Mouse (Mus musculus): Measurements from ENCODE around the gene Dnajc4. TPM values are rescaled to one million over a fixed set of nuclear protein-coding genes. Genes with fewer than 3 reads are reported as not detected.
A peak's percentile ranks its signal among the peaks of the same experiment; 100 is the strongest.
"Not testable (repeated sequence)": the region's sequence is repeated elsewhere in the genome, so short reads cannot be mapped to it uniquely, and the experiment has no call there.

Gene Dnajc4
- polyA plus RNA-seq, 1 experiment from 2014 or later = 23.3 TPM

DNA sequence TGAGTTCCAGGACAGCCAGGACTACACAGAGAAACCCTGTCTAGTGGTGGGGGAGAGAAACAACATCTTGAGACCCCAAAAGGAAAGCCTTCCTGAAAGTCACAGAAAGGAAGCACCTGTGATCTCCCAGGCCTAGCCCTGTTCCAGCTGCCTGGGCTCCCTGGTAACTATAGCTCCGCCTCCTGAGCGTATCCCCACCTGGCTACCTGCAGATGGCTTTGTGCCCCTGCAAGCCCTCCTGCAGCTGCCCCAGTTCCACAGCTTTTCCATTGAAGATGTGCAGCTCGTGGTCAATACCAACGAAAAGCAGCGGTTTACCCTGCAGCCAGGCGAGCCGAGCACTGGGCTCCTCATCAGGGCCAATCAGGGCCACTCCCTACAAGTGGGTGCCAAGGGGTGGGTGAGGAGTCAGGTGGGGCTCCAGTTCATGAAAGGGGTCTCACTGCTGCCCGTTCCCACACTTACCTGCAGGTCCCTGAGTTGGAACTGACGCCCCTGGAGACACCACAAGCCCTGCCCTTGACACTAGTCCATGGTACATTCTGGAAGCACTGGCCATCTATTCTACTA is 5.4 kb upstream of the Dnajc4 start:
- no peak overlapping the region for H3K27ac ChIP-seq (ENCODE audit: low read length)
- H3K9me3 ChIP-seq (ENCODE audit: control insufficient read depth, low read length) = no peaks in the 10 kb centered on the region
- H3K36me3 ChIP-seq (ENCODE audit: control insufficient read depth, insufficient read depth) = peaks cover 7% of the 10 kb centered on the region; the same call in 1 of the 2 replicates
- H3K4me2 ChIP-seq (ENCODE audit: low read length) = no peak overlapping the region
- H3K4me3 ChIP-seq (replicated peaks; ENCODE audit: low read length) = no peak overlapping the region
- H3K9ac ChIP-seq (replicated peaks; ENCODE audit: low read depth, low read length) = no peak overlapping the region
- no peak for ATAC-seq
- WGBS = 84% methylated on average over 9 of the region's 9 CpGs
- H3K4me1 ChIP-seq (replicated peaks; ENCODE audit: control insufficient read depth, insufficient read depth, low read length) = peaks cover 29% of the 10 kb centered on the region
- no peaks in the 10 kb centered on the region for H3K27me3 ChIP-seq (replicated peaks; ENCODE audit: control insufficient read depth, insufficient read depth, low read length)

DNA sequence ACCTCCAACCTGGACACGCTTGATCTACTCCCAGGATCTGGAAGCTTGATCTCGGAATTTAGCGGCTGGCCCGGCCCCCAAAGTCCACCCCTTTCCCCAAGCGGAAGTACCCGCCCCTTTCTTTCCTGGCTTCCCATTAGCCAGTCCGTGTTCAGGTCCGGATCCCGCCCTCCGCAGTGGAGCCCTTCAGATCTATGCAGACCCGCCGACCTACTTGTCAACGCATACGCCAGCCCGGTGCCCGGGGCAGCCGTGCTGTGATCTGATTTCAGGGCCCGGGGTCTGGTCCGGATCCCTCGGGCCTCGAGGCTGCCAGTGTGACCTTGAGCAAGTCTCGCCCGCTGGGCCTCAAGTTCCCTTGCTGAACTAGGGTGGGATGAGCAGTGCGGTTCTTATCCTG is 3.6 kb upstream of the Dnajc4 start, which contains the start of the genes Nudt22 and Trpt1:
Gene Nudt22, minus strand, starts transcription at position 112 of the 400 bp plus-strand sequence.
Gene Trpt1, plus strand, starts transcription at position 126 of the 400 bp plus-strand sequence.
- peak; percentile 70 for ATAC-seq
- Histone ChIP-seq H3K9ac (replicated peaks; ENCODE audit: low read depth, low read length) (peak within 1 kb of the TSS; percentile 81), H3K9me3 (ENCODE audit: control insufficient read depth, low read length) (no peaks in the 10 kb centered on the region), H3K27me3 (replicated peaks; ENCODE audit: control insufficient read depth, insufficient read depth, low read length) (no peaks in the 10 kb centered on the region), H3K4me1 (replicated peaks; ENCODE audit: control insufficient read depth, insufficient read depth, low read length) (peaks cover 37% of the 10 kb centered on the region), H3K4me2 (ENCODE audit: low read length) (peak within 1 kb of the TSS; percentile 96), H3K4me3 (replicated peaks; ENCODE audit: low read length) (peak within 1 kb of the TSS; percentile 85), H3K36me3 (ENCODE audit: control insufficient read depth, insufficient read depth) (peaks cover 7% of the 10 kb centered on the region; the same call in 1 of the 2 replicates), H3K27ac (ENCODE audit: low read length) (peak within 1 kb of the TSS; percentile 47; the same call in 1 of the 2 replicates)
- under 1% methylated on average over 24 of the region's 24 CpGs for WGBS

DNA sequence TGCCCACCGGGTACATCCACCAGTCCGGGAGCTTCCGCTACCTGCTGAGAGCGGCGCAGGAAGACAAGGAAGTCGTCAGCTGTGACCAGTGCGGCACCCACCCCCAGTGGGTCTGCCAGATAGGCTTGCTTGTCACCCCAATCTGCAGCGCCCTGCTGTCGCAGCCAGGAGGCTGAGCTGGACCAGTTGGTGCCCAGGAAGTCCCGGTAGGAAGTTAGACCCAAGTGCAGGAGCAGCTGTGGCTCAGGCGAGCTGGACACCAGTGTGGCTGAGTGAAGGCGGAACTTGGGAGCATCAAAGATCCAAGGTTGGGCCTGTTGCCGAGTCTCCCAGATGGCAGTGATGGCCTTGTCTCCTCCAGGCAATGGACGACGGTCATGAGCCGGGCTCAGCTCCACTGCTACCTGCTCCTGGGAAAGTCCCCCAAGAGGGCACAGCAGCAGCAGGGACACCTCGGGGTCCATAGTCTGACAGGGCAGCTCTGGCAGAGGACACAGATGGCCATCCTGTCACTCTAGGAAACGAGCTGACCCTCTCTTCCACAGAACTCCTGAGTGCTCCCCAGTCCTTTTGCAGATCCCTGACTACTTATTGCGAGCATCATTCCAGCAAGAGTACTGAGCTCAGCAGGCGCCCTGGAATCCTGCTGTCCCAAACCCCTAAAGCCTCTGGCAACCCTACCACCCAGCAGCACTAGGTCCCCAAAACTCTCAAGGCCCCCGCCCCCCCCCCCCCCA is 3.1 kb upstream of the Dnajc4 start:
- Histone ChIP-seq H3K27ac (ENCODE audit: low read length) (no peak overlapping the region), H3K9me3 (ENCODE audit: control insufficient read depth, low read length) (no peaks in the 10 kb centered on the region), H3K27me3 (replicated peaks; ENCODE audit: control insufficient read depth, insufficient read depth, low read length) (no peaks in the 10 kb centered on the region), H3K4me1 (replicated peaks; ENCODE audit: control insufficient read depth, insufficient read depth, low read length) (peaks cover 37% of the 10 kb centered on the region), H3K4me2 (ENCODE audit: low read length) (peak overlapping the region; percentile 96), H3K4me3 (replicated peaks; ENCODE audit: low read length) (peak overlapping the region; percentile 85), H3K36me3 (ENCODE audit: control insufficient read depth, insufficient read depth) (peaks cover 6% of the 10 kb centered on the region; the same call in 1 of the 2 replicates), H3K9ac (replicated peaks; ENCODE audit: low read depth, low read length) (peak overlapping the region; percentile 81)
- 50% methylated on average over 20 of the region's 21 CpGs for WGBS
- ATAC-seq = no peak

DNA sequence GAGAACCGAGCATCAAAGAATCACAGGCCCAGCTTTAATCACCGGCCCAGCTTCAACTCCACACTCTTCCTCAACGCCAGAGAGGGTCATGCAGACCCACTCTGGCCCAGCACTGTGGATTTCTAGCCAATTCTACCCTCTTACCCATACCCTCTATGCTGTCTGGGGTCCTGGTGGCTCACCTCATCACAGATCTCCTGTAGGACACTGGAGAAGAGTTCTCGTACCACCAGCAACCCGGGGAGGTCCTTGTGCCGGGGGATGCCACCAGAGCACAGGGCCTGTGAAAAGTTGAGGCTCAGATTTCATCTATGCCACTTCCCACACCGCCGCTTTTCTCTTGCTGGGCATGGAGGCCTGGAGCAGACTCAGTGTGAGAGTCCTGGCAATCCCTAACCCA is 2.1 kb upstream of the Dnajc4 start:
- H3K9me3 ChIP-seq (ENCODE audit: control insufficient read depth, low read length) = no peaks in the 10 kb centered on the region
- WGBS = 80% methylated on average over 8 of the region's 8 CpGs
- no peak overlapping the region for H3K9ac ChIP-seq (replicated peaks; ENCODE audit: low read depth, low read length)
- no peak overlapping the region for H3K4me3 ChIP-seq (replicated peaks; ENCODE audit: low read length)
- ATAC-seq = no peak
- no peaks in the 10 kb centered on the region for H3K27me3 ChIP-seq (replicated peaks; ENCODE audit: control insufficient read depth, insufficient read depth, low read length)
- H3K4me1 ChIP-seq (replicated peaks; ENCODE audit: control insufficient read depth, insufficient read depth, low read length) = peaks cover 37% of the 10 kb centered on the region
- no peak overlapping the region for H3K27ac ChIP-seq (ENCODE audit: low read length)
- no peak overlapping the region for H3K4me2 ChIP-seq (ENCODE audit: low read length)
- no peaks in the 10 kb centered on the region for H3K36me3 ChIP-seq (ENCODE audit: control insufficient read depth, insufficient read depth)

DNA sequence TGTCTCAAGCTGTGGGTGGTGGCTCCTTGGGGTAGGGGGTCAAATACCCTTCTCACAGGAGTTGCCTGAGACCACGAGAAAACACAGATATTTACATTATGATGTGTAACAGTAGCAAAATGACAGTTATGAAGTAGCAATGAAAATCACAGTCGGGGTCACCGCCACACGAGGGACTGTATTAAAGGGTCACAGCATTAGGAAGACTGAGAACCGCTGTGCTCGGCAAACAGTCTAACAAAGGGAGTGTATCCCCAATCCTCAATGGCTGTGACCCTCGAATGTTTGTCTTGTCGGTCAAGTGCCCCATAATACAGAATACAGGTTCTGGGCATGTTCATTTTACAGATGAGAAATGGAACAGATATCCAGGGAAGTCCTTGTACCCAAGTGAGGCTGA is 1.6 kb upstream of the Dnajc4 start:
- no peak for ATAC-seq
- whole genome bisulfite sequencing = 88% methylated on average over 8 of the region's 8 CpGs
- peaks cover 37% of the 10 kb centered on the region for H3K4me1 ChIP-seq (replicated peaks; ENCODE audit: control insufficient read depth, insufficient read depth, low read length)
- H3K36me3 ChIP-seq (ENCODE audit: control insufficient read depth, insufficient read depth) = no peaks in the 10 kb centered on the region
- H3K4me2 ChIP-seq (ENCODE audit: low read length) = no peak overlapping the region
- H3K27ac ChIP-seq (ENCODE audit: low read length) = no peak overlapping the region
- H3K27me3 ChIP-seq (replicated peaks; ENCODE audit: control insufficient read depth, insufficient read depth, low read length) = no peaks in the 10 kb centered on the region
- H3K9ac ChIP-seq (replicated peaks; ENCODE audit: low read depth, low read length) = no peak overlapping the region
- H3K9me3 ChIP-seq (ENCODE audit: control insufficient read depth, low read length) = no peaks in the 10 kb centered on the region
- H3K4me3 ChIP-seq (replicated peaks; ENCODE audit: low read length) = no peak overlapping the region

DNA sequence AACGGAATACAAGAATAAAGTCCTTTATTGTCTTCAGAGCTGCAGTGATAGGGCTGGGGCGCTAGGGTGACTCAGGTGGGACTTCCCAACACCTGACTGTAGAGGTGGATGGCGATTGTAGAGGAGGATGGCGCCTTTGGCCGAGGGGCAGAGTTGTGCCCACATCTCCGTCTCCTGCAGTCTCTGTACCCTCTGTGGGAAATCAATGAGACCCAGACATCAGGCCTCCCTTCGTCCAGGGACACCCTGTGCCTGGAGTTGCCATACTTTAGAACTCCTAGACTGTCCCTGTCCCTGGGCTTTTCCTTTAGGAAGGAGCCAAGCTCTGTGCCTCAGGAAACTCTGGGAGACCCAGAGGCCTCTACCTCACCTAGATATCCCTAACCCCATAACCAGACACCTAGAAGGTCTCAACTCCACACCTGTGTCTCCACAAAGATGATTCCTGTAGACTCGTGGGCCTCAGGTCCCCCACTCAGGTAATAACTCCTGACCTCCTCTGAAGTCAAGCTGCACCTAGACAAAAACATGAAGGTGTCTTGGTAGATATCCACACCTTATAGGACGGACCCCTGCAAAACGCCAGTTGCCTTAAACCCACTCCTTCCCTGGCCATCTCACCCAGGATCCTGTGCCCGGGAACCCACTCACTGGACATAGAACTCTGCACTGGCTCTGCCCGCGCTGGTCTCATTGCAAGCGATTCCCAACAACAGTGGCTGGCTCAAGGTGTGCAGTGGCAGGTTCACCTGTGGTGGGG is 819 bp upstream of the Dnajc4 start:
- Histone ChIP-seq H3K27ac (ENCODE audit: low read length) (peak overlapping the region; percentile 54; the same call in 1 of the 2 replicates), H3K4me2 (ENCODE audit: low read length) (peak overlapping the region; percentile 85), H3K36me3 (ENCODE audit: control insufficient read depth, insufficient read depth) (no peaks in the 10 kb centered on the region), H3K9ac (replicated peaks; ENCODE audit: low read depth, low read length) (peak overlapping the region; percentile 61), H3K9me3 (ENCODE audit: control insufficient read depth, low read length) (no peaks in the 10 kb centered on the region), H3K27me3 (replicated peaks; ENCODE audit: control insufficient read depth, insufficient read depth, low read length) (no peaks in the 10 kb centered on the region), H3K4me1 (replicated peaks; ENCODE audit: control insufficient read depth, insufficient read depth, low read length) (peaks cover 38% of the 10 kb centered on the region), H3K4me3 (replicated peaks; ENCODE audit: low read length) (peak overlapping the region; percentile 65)
- WGBS = 60% methylated on average over 14 of the region's 14 CpGs
- ATAC-seq = peak; percentile 0; the same call in 1 of the 2 replicates

DNA sequence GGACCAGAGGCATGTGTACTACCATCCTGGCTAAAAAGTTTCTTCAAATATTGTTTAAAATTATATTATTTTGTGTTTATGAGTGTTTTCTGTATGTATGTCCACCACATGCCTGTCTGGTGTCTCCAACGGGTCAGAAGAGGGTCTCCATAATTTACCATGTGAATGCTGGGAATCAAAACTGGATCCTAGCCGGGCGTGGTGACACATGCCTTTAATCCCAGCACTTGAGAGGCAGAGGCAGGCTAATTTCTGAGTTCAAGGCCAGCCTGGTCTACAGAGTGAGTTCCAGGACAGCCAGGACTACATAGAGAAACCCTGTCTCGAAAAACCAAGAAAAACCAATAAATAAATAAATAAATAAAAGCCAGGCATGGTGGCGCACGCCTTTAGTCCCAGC is 1.2 kb downstream of the Dnajc4 start:
- H3K4me3 ChIP-seq (replicated peaks; ENCODE audit: low read length); H3K9ac ChIP-seq (replicated peaks; ENCODE audit: low read depth, low read length); H3K36me3 ChIP-seq (ENCODE audit: control insufficient read depth, insufficient read depth); H3K27me3 ChIP-seq (replicated peaks; ENCODE audit: control insufficient read depth, insufficient read depth, low read length); H3K27ac ChIP-seq (ENCODE audit: low read length); H3K4me2 ChIP-seq (ENCODE audit: low read length); ATAC-seq; H3K9me3 ChIP-seq (ENCODE audit: control insufficient read depth, low read length): not testable (repeated sequence)
- H3K4me1 ChIP-seq (replicated peaks; ENCODE audit: control insufficient read depth, insufficient read depth, low read length) = peaks cover 41% of the 10 kb centered on the region
- WGBS = 91% methylated on average over 6 of the region's 6 CpGs

DNA sequence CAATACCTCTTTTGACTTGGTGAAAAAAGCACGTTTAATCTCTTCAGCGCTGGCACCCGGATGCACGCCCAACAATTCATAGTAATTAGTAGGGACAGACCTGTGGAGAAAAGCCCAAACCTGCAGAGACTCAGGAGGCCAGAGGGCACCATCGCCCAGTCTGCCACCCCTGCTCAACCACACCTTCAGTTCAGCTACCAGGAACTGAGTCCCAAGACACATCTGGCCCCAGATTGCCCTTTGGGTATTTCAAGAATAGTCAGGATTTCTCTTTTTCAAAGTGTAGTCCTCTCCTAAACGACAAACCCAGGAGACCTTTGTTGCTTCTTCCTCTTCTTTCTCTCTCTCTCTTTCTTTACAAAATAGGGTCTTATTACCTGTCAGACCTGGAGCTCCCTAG is 1.7 kb downstream of the Dnajc4 start:
- Histone ChIP-seq H3K36me3 (ENCODE audit: control insufficient read depth, insufficient read depth) (no peaks in the 10 kb centered on the region), H3K4me3 (replicated peaks; ENCODE audit: low read length) (no peak overlapping the region), H3K4me1 (replicated peaks; ENCODE audit: control insufficient read depth, insufficient read depth, low read length) (peaks cover 42% of the 10 kb centered on the region), H3K4me2 (ENCODE audit: low read length) (no peak overlapping the region), H3K27ac (ENCODE audit: low read length) (no peak overlapping the region), H3K9ac (replicated peaks; ENCODE audit: low read depth, low read length) (no peak overlapping the region), H3K9me3 (ENCODE audit: control insufficient read depth, low read length) (no peaks in the 10 kb centered on the region), H3K27me3 (replicated peaks; ENCODE audit: control insufficient read depth, insufficient read depth, low read length) (no peaks in the 10 kb centered on the region)
- 85% methylated on average over 6 of the region's 6 CpGs for WGBS
- ATAC-seq = no peak

DNA sequence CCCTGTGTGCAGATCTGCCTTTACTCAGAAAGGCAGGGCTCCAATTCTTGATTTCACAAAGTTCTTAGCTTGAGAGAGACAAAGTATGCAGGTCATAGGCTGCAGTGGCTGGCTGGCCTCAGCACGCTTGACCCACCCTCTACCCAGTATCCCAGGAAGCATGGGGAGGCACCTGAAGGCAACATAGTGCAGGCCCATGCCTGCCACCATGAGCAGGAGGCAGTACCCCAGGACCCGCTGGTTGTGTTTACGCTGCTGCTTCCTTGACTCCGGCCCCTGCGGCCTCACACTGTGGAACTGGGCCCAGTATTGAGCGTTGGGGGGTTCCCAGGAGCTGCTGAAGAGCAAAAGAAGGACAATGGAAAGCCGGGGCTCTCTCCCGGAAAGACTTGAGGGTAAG is 3.1 kb downstream of the Dnajc4 start:
- H3K27ac ChIP-seq (ENCODE audit: low read length) = no peak overlapping the region
- ATAC-seq = no peak

More for the DNA sequence above, 3.1 kb downstream of the Dnajc4 start:
- no peaks in the 10 kb centered on the region for H3K27me3 ChIP-seq (replicated peaks; ENCODE audit: control insufficient read depth, insufficient read depth, low read length)
- H3K4me3 ChIP-seq (replicated peaks; ENCODE audit: low read length) = no peak overlapping the region
- no peaks in the 10 kb centered on the region for H3K9me3 ChIP-seq (ENCODE audit: control insufficient read depth, low read length)
- H3K4me1 ChIP-seq (replicated peaks; ENCODE audit: control insufficient read depth, insufficient read depth, low read length) = peaks cover 32% of the 10 kb centered on the region
- WGBS = 86% methylated on average over 8 of the region's 8 CpGs
- H3K9ac ChIP-seq (replicated peaks; ENCODE audit: low read depth, low read length) = no peak overlapping the region
- H3K4me2 ChIP-seq (ENCODE audit: low read length) = no peak overlapping the region
- no peaks in the 10 kb centered on the region for H3K36me3 ChIP-seq (ENCODE audit: control insufficient read depth, insufficient read depth)

Data from forebrain, embryonic 16.5 days (tissue).